In the genomic region with DNA sequence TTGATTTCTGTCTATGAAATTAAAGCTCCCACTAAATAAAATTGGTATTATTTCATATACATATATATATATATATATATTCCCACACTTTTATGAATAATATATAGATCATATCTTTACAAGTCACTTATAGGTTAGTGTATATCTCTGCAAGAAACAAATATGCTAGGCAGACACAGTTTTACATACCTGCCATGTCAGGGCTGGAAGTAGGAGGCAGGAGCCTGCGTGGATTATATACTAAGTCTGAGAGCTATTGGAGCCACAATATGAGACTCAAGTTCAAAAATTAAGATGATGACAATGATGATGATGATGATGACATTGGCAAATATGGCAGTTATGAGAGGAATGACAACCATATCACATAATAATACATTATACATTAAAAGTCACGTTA, we compare ENCODE assay signal across 15 mouse cellular contexts.
"Had no signal": no experiment of that assay in that cellular context is flagged by ENCODE, and none has a peak within 500 bp of the region (broad histone marks: within the 10 kb centered on the region; RNA-seq: fewer than 3 reads in every experiment).

No protein-coding gene starts in this region.

- H3K36me3 ChIP-seq: limb, embryonic 12.5 days; limb, embryonic 15.5 days had no signal

- H3K9ac ChIP-seq: limb, embryonic 12.5 days; limb, embryonic 15.5 days; liver, embryonic 14.5 days; liver, postnatal 0 days; lung, embryonic 14.5 days had no signal

- ATAC-seq: intestine, postnatal 0 days; liver, postnatal 0 days; lung, postnatal 0 days had no signal

- H3K27ac ChIP-seq: kidney, postnatal 0 days; limb, embryonic 12.5 days; limb, embryonic 15.5 days; liver, embryonic 14.5 days; macrophage had no signal

- H3K4me1 ChIP-seq: limb, embryonic 12.5 days; limb, embryonic 15.5 days had no signal

- H3K9me3 ChIP-seq: limb, embryonic 12.5 days; limb, embryonic 15.5 days had no signal

- H3K4me2 ChIP-seq: limb, embryonic 12.5 days; limb, embryonic 15.5 days; liver, embryonic 11.5 days; lung, embryonic 14.5 days had no signal

- H3K4me3 ChIP-seq: limb, embryonic 12.5 days; limb, embryonic 15.5 days had no signal

- H3K27me3 ChIP-seq: limb, embryonic 12.5 days; limb, embryonic 15.5 days had no signal

- DNase-seq: kidney, adult 2 months; kidney, postnatal 25 days; left cerebral cortex, postnatal 4 days; liver, postnatal 0 days; thymus, adult 18-20 months; thymus, postnatal 36 days had no signal
